ENCODE assay signal across 8 mouse cellular contexts in the genomic region with DNA sequence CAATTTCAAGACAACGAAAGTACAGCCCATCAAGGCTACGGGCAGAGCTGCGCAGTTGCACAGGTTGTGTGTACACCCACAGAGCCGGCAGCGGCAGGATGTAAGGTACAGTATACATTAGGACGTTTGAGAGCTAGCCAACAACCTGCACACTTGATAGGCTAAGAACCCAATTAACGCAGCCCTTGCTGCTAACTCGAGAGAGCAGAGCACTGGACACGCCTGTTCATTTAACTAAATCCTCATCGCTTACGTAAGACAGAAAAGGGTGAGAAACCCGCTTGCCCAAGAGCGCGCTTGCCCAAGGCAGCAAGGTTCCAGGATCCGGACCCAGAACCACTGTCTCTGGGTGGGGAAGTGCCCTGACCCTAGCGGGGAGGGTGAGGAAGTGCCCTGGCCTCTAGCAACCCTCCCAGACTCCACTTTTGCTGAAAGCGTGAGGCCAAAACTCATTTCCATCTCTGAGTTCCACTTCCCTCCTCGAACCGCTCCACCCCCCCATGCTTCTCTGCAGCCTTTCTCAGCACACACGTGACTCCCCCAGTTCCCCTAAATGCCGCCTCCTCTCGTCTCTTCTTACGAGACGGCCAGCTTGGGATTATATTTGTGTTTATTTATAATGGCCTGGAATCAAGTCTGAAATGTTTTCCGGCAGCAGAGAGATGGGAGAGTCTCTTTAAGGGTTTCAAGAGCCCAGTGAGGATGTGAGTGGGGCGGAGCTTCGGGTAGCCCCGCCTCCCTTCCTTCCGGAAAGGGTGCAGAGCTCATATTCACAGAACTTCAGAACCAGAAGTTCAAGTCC. TPM values are rescaled to one million over a fixed set of nuclear protein-coding genes. Genes with fewer than 3 reads are reported as not detected.
DNase-seq lines count a peak whose midpoint lies in the region; ATAC-seq and TF ChIP-seq lines count a peak whose summit lies in the region.

No protein-coding gene starts in this region.

- H3K4me3 ChIP-seq in lung, embryonic 14.5 days (ENCODE audit: low read depth, low read length) = peak overlapping the region; percentile 37

- DNase-seq in MEL-GATA-1-ER (ENCODE audit: extremely low read depth, low read depth) = peak; percentile 93
- DNase-seq in cerebellum, adult 9-10 months = peak; percentile 83
- DNase-seq in layer of hippocampus, adult 8-10 months (ENCODE audit: low spot score in 2 of 2) = peak; percentile 73 to 79
- peak; percentile 92 for DNase-seq in lung, embryonic 14.5 days
- DNase-seq in testis, postnatal 14 days (ENCODE audit: low spot score) = peak; percentile 74

- peak overlapping the region; percentile 80 for H3K4me2 ChIP-seq in lung, embryonic 14.5 days

- no peaks in the 10 kb centered on the region for H3K36me3 ChIP-seq in lung, embryonic 14.5 days (ENCODE audit: insufficient read depth)

- WGBS in lung, embryonic 14.5 days = 2% methylated on average over 29 of the region's 29 CpGs

- peak overlapping the region; percentile 90 for H3K27ac ChIP-seq in lung, embryonic 14.5 days (ENCODE audit: low read depth)

- peak overlapping the region; percentile 58 for H3K9ac ChIP-seq in lung, embryonic 14.5 days

- H3K27me3 ChIP-seq in lung, embryonic 14.5 days (ENCODE audit: insufficient read depth, low read length) = no peaks in the 10 kb centered on the region

- peaks cover 3% of the 10 kb centered on the region; the same call in 1 of the 2 replicates for H3K4me1 ChIP-seq in lung, embryonic 14.5 days (ENCODE audit: insufficient read depth)

- peak; percentile 41 for TF ChIP-seq CTCF in lung, embryonic 14.5 days (IDR thresholded peaks at IDR 0.05; ENCODE audit: low read depth)

- ATAC-seq in frontal cortex, adult (ENCODE audit: low TSS enrichment) = peak; percentile 85
- ATAC-seq in hematopoietic stem cell, adult 5-6 weeks (replicated peaks in 1 of 2; ENCODE audit: insufficient read depth in 1 of 2, low FRiP score in 2 of 2, low TSS enrichment in 1 of 2, low read depth in 1 of 2, poor library complexity in 2 of 2, severe bottlenecking in 2 of 2) = peak; percentile 85 to 90
- ATAC-seq in lung, embryonic 14.5 days (ENCODE audit: insufficient read depth) = peak; percentile 73
- ATAC-seq in neutrophil, adult 5-6 weeks (ENCODE audit: extremely low read depth, insufficient number of reproducible peaks, low FRiP score, poor library complexity, severe bottlenecking) = peak; percentile 86

- H3K9me3 ChIP-seq in lung, embryonic 14.5 days (ENCODE audit: low read depth, low read length) = no peaks in the 10 kb centered on the region

RNA-seq across cellular contexts. Expression of gene Ptpn1, which starts 6.9 kb away (rescaled TPM):
- total RNA-seq in hematopoietic stem cell, adult 5-6 weeks (2017) = 37.1 and 61.6 TPM in 2 replicates
- 10 to 100 TPM; 56.2 to 59.7 (median 58.3) TPM for total RNA-seq in layer of hippocampus, adult 8-10 months (2022)
- polyA plus RNA-seq in lung, embryonic 14.5 days (2014; fragmentation: Nextera tagmentation; extraction: Ambion mirVana) = 59.3 and 61.3 TPM in 2 replicates
- total RNA-seq in neutrophil, adult 5-6 weeks (2017) = 159 and 218 TPM in 2 replicates

Comparison
In these comparisons a context has a peak if more than half of its experiments do, and no peak if none do; other contexts are left out.
1. Peak in every context shown above with its lines: DNase-seq, ATAC-seq, H3K4me3 ChIP-seq and H3K27ac ChIP-seq.